Mouse (Mus musculus) midbrain, embryonic 11.5 days (tissue): ENCODE measurements at regions not wholly inside any gene's neighbourhood (a gene's known extent, or its start where the extent isn't known, plus 50 kb on each side); places are given as distances from the start of the nearest gene placed in this dataset.
A peak's percentile ranks its signal among the peaks of the same experiment; 100 is the strongest.

Experiments
- ATAC-seq: fragments of 200-750 bp; cut with Nextera tagmentation; 2 replicates; pipeline ENCODE4 v1.8.0; 2017; ENCODE audit warnings: moderate TSS enrichment, moderate library complexity; ENCODE audit not compliant: low FRiP score
- DNase-seq: peaks from one replicate; pipeline ENCODE4 v3.0.0; 2015; ENCODE audit warnings: low spot score; ENCODE audit errors: missing footprints
- H3K27ac ChIP-seq: fragments of 300-500 bp; sonication (generic); 2 replicates; pipeline ENCODE4 v1.5.1; 2014; ENCODE audit warnings: low read depth, low read length
- H3K27me3 ChIP-seq: fragments of 300-500 bp; sonication (generic); 2 replicates; pipeline ENCODE4 v1.6.1; 2014; ENCODE audit warnings: mild to moderate bottlenecking, low read length, moderate library complexity, mixed read lengths; ENCODE audit not compliant: control insufficient read depth, insufficient read depth
- H3K36me3 ChIP-seq: fragments of 300-500 bp; sonication (generic); 2 replicates; pipeline ENCODE4 v1.6.1; 2014; ENCODE audit warnings: mild to moderate bottlenecking, low read length, moderate library complexity, mixed read lengths; ENCODE audit not compliant: control insufficient read depth, insufficient read depth
- H3K4me1 ChIP-seq: fragments of 300-500 bp; sonication (generic); 2 replicates; pipeline ENCODE4 v1.6.1; 2014; ENCODE audit warnings: low read length; ENCODE audit not compliant: control insufficient read depth, insufficient read depth
- H3K4me2 ChIP-seq: fragments of 300-500 bp; sonication (generic); 2 replicates; pipeline ENCODE4 v1.6.1; 2014; ENCODE audit warnings: mild to moderate bottlenecking, moderate library complexity
- H3K4me3 ChIP-seq: fragments of 300-500 bp; sonication (generic); 2 replicates; pipeline ENCODE4 v1.5.1; 2014; ENCODE audit warnings: low read depth, low read length
- H3K9ac ChIP-seq: fragments of 300-500 bp; sonication (generic); 2 replicates; pipeline ENCODE4 v1.6.1; 2014; ENCODE audit warnings: low read length
- H3K9me3 ChIP-seq: fragments of 300-500 bp; sonication (generic); 2 replicates; pipeline ENCODE4 v1.6.1; 2016; ENCODE audit warnings: low read length; ENCODE audit not compliant: control insufficient read depth
- WGBS: fragments of 180-500 bp; shearing (Covaris S2); extraction: QIAGEN DNeasy Blood & Tissue Kit; methylation state at CpG from one replicate; pipeline ENCODE4 v1.1.7; 2014; 5-methylcytosine and 5-hydroxymethylcytosine counted together

DNA sequence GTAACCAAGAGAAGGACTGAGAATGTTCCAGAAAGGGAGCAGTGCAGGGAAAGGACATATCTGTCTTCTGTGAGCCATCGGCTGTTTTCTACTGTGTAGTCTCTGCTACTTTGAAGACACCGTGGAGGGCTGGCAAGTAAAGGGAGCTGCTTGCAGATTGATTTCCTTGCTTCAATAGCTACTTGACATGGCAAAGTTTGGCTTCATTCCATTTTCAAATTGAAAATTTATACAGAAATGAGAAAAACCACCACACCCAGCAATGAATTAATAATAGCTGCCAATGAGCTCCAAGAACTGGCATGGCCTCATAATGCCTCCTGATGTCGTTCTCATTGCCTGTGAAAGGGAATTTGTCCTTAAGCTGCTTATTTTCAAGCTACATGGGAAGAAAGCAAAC lies 635.1 kb downstream of the Pkhd1 start:
- Histone ChIP-seq H3K4me1 (no peaks in the 10 kb centered on the region), H3K4me2 (no peak overlapping the region), H3K27me3 (no peaks in the 10 kb centered on the region; the same call in none of the 2 replicates), H3K9me3 (no peaks in the 10 kb centered on the region), H3K9ac (no peak overlapping the region), H3K36me3 (no peaks in the 10 kb centered on the region), H3K4me3 (no peak overlapping the region), H3K27ac (no peak overlapping the region)
- WGBS: 48% methylated on average over 3 of the region's 3 CpGs
- ATAC-seq: no peak
- peak; percentile 45 for DNase-seq

- Histone ChIP-seq H3K27me3 (no peaks in the 10 kb centered on the region; the same call in none of the 2 replicates), H3K9ac (no peak overlapping the region), H3K27ac (no peak overlapping the region), H3K4me1 (no peaks in the 10 kb centered on the region), H3K4me2 (no peak overlapping the region), H3K9me3 (no peaks in the 10 kb centered on the region), H3K4me3 (no peak overlapping the region), H3K36me3 (no peaks in the 10 kb centered on the region)
- DNase-seq: peak; percentile 78
- no peak for ATAC-seq
- WGBS: 62% methylated on average over 2 of the region's 2 CpGs
Observed at GRCm38 (mm10) chr1:19983504-19983903, 634.4 kb downstream of the Pkhd1 start.

DNA sequence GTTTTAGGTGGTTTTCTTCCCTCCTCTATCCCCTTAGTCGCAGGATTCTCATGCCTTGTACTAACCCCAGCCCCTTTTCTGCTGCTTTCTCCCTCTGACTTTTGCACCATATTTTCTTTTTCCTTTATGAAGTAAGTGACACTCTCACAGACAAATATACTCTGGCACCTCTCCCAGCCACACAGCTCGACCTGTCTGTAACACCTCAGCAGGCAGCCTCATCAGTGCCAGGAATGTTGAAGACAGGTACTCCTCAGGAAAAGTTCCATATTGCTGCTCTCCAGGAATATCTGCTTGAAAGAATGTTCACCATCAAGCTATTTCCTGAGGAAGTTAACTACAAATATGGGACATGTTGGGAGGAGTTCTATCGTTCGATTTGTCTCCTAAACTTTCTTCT lies 627.9 kb downstream of the Pkhd1 start:
- 86% methylated on average over 4 of the region's 4 CpGs for WGBS
- no peak overlapping the region for H3K4me2 ChIP-seq
- peak; percentile 45 for DNase-seq

More for the DNA sequence above, 627.9 kb downstream of the Pkhd1 start:
- Histone ChIP-seq H3K27ac (no peak overlapping the region), H3K4me3 (no peak overlapping the region), H3K9me3 (no peaks in the 10 kb centered on the region), H3K36me3 (no peaks in the 10 kb centered on the region), H3K4me1 (no peaks in the 10 kb centered on the region), H3K27me3 (no peaks in the 10 kb centered on the region), H3K9ac (no peak overlapping the region)
- no peak for ATAC-seq
